Mouse (Mus musculus): ENCODE results near the gene Sfrp2.

Gene Sfrp2

DNA sequence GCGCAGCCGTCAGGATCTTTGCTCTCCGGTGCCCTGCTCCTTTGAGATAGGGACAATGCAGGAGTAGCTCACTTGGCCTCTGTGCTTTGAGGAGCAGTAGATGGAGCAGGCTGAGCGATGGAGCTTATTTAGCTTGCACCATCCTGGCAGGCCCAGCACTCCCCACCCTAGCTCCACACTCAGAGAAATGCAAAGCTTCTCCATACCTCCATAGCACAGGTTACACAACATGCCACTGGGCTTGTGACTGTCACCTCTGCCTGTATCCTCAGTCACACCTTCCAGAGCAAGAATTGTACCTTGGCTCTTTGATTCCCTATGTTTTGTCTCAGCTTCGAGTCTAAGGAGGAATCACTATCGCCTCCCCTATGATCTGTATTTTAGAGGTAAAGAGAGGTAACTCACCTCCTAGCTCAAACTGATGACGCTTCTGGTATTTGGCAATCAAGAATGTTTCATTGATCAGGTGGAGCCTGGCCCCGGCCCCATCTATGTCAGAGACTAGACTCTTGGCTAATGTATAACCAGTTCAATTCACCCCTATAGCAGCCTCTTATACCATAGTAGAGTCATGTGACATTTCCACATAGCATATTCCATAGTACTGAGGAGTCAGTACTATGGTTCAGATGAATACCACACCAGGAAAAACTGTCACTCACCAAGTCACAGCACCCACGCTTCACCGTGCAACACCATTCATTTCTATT, 5.2 kb downstream of the Sfrp2 start:
- no peak for DNase-seq (ENCODE audit: low read depth)

DNA sequence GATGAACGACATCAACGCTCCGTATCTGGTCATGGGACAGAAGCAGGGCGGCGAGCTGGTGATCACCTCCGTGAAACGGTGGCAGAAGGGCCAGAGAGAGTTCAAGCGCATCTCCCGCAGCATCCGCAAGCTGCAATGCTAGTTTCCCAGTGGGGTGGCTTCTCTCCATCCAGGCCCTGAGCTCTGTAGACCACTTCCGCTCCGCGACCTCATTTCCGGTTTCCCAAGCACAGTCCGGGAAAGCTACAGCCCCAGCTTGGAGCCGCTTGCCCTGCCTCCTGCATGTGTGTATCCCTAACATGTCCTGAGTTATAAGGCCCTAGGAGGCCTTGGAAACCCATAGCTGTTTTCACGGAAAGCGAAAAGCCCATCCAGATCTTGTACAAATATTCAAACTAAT, 7.2 kb downstream of the Sfrp2 start:
- no peak for DNase-seq (ENCODE audit: low read depth)

DNA sequence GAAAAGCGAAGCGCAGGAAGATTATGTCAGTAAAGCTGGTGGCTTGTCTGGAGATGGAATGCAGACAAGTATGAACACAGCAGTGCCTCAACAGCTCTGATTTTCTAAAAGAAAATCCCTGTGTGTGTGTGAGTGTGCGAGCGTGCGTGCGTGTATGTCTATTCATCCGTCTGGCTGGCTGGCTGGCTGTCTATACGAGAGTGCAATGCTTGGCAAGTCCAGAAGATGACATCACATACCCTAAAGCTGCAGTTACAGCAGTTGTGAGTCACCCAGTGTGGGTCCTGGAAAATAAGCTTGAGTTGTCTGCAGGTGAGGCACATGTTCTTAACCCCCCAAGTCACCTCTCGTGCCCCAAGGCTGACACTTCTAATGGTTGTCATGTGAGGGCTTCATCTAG, 9.3 kb downstream of the Sfrp2 start:
- no peak for DNase-seq (ENCODE audit: low read depth)

DNA sequence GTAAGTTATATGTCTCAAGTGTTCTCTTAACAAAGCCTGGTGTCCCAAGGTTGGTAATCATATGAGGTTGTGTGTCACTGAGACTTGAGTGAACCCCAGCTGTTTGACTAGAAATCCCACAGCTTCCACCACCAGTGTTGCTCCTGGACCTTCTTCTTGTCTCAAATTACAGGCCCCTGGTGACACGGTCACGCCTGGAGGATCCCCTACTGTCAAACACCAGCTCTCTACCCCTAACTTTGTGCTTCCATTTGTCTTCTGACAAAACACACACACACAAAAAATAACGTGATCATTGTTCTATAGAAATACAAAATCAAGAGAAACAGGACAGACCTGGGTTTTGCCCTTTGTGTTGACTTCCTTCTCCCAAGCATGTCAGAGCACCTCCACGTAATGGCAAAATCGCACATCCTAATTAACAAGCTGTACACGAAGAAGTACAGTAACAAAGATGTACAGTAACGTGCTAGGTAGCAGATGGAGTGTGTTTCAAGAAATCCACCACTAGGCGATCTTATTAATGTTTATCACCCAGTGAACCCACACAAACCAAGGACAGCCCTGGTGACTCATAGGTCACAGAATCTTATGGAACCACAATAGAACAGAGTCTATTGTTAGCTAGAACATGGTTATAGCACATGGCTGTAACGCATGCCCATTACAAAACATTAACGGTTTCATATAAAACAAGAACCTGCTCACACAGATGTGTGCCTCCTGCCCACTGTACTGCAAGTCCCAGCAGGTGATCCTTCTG, 15.5 kb downstream of the Sfrp2 start:
- DNase-seq (ENCODE audit: low read depth) = no peak

DNA sequence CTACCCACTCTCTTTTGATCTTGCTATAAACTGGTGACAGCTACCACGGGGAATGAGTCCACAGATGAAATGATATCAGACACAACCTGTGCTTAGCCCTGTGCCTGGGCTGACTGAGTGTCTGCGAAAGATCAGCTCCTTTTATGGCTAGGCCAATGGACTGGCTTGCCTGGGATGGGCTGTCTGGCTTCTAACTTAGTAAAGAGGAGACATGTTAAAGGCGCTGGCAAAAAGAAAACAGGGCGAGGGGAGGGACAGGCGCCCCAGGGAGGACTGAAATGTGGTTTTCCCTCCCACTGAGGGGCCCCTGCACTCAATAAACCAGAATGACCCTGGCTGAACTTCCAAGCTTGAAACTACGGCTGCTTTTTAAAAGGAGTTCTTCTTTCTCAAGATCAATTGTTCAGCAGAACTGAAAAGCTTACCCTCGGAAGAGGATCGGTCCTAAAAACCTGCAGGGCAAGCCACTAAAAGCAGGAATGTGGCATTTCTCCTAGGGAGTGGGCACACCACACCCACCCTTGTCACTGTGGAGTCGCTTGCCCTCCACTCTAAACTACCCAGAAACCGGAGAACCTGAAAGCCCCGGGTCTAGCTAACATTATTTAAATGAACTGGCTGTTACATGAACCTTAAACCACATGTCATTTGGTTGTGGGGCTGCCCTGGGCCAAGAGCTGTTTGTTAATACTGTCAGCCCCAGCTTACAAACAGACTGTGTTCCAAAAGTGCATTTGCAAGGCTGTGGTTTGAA, 17.8 kb downstream of the Sfrp2 start:
- no peak for DNase-seq (ENCODE audit: low read depth)

DNA sequence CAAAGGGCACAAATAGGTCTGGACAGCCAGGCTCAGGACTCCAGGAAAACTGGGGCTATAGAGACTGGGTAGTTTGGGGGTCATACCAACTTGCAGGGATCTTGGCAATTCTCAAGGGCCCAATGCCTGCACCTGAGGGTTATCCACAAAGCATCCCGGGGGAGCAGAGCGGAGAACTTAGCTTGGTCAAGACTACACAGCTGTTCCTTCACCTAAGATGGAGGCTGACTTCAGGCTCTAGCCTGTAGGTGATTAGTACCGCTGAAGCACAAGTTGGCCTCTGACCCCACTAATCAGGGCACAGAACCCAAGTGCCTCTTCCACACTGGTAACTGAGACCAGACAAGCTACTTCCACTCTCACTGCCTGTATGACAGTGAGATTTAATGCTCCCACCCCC, 18.6 kb downstream of the Sfrp2 start:
- no peak for DNase-seq (ENCODE audit: low read depth)

DNA sequence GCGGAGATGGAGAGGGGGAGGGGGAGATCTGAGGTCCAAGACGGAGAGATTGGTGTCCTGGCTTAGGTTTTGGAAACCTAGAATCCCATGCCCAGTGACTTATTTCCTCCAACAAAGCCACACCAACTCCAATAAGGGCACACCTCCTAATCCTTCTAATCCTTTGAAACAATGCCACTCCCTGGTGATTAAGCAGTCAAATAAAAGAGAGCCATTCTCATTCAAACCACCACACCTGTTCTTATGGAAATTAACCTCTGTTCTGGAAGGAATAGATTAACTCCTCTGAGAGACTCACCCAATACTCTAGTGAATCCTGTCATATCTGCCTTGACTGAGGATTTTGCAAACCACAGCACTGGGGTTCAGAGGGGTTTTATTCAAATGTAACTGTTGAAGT, 21.0 kb downstream of the Sfrp2 start:
- no peak for DNase-seq (ENCODE audit: low read depth)

DNA sequence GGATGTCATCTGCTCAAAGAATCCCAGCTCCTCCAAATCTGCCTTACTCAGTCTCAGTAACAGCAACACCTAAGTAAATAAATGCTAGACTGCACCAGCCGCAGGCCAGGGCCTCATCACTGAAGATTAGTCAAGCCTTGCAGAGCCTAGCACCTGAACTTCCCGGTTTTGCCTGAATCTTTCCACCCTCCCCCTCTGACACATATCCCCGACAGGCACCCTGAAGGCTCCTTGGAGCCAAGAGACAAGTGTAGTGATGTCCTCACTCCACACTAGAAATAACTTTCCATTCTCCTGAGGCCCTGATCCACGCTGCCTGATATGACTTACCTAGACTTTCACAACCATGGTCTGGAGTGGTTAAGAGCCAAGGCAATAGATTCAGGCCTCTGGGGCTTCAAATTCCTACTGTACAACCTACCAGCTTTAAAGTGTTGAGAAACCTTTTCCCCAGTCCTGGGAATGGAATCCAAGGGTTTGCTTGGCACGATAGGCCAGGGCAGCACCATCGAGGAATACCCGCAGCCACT, 21.7 kb downstream of the Sfrp2 start:
- no peak for DNase-seq (ENCODE audit: low read depth)

DNA sequence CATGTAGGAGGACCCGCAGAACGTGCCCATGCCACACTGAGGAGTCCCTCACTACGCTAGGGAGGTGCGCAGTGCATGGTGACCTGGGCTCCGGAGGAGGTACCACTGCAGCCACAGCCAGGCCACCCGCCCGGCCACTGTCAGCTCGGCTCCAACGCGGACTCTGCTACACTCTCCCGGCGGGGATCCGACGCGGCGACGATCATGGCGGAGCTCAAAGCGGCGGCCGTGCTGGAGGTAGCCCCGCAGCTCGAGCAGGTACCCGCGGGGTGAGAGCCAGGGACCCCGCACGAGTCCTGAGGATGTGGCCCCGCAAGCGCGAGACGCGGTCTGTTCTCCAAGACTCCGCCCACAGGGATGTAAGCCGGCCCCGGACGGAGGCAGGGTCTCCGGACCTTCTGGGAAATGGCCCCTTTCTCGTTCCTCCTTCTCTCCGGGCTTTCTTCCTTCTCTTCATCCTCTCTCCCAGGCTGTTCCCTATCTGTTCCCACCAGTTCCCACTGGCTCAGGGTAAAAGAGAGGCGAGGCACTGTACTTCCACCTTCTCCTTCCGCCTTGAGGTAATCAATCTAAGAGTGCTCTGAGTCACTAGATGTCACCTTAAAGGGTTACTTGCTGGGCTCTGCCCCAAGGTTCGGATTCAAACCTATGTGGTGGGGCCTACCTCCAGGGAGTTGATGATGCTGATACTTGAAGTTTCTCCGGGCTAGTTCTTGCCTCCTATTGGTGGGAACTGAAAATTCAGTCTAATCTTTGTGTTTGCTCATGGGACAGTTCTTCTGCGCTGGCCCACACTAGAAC, 23.7 kb downstream of the Sfrp2 start:
- DNase-seq (ENCODE audit: low read depth) = peak; percentile 76

DNA sequence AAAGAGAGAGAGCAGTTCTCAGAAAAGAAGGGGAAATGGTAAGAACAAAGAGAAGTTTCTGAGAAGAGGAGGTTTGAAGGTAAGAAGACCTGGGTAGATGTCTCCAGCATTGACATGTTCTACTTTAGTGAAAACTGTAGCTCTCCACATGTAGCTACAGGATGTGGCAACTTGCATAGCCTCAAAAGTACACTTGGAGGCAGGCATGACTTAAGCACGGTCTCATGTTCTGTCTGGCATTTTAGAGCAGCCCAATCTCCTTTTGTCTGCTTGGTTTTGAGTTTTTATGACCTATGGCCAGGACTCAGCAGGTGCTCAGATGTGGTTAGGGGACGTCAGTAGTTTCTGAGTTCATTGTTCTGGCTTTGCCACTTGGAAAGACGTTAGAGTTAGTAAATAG, 25.3 kb downstream of the Sfrp2 start:
- DNase-seq (ENCODE audit: low read depth) = peak; percentile 82

DNA sequence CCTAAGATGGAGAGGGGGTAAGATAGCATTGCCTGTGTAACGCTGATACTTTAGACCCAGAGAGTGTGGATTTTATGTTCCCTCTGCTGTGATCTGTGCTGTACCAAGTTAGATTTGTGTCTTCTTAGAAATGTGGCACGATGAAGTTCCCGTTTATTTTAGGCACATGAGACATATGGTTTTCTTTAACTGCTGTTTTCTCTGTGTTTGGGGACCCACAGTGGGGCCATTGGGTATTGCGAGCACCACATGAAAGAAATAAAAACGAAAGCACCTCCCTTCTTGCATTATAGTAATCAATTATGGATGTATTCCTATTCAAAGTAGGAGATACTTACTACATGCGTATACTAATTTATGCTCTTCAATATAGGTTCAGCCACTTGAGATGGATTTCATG, 31.0 kb downstream of the Sfrp2 start:
- peak; percentile 49 for DNase-seq (ENCODE audit: low read depth)

DNA sequence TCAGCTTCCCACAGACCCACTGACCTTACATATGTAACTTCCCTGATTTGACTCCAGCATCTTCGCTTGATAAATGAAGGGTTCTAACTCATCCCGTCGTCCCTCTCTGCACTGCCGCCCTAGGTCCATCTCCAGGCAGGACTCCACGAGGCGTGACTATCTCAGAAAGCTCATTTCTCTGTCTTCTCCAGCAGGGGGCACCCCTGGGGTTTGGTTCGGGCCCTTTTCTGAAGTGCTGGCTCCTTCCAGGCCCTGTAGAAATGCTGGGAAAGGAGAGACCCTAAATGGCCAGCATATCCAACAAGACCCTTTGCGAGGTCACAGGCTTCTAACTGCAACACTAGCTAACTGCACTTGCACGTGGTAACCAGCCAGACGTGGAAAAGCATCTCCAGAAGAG, 31.7 kb downstream of the Sfrp2 start:
- peak; percentile 78 for DNase-seq (ENCODE audit: low read depth)

DNA sequence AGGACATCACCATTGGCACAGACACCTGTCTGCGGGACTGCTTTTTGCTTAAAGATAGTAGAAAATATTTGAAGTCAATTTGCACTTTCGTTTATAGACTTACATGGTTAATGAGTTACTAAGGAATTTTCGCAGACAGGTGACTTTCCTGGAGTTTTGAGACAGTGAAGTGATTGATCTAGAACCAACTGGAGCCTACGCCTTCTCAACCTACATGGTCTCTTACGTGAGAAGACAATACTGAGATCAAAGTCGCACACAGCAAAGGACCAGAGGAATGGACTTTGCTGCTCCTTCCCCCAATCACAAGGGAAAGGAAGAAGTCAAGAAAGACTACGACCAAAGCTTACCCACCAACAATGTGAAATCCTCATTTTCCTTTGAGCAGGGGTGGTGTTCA, 33.4 kb downstream of the Sfrp2 start:
- no peak for DNase-seq (ENCODE audit: low read depth)

DNA sequence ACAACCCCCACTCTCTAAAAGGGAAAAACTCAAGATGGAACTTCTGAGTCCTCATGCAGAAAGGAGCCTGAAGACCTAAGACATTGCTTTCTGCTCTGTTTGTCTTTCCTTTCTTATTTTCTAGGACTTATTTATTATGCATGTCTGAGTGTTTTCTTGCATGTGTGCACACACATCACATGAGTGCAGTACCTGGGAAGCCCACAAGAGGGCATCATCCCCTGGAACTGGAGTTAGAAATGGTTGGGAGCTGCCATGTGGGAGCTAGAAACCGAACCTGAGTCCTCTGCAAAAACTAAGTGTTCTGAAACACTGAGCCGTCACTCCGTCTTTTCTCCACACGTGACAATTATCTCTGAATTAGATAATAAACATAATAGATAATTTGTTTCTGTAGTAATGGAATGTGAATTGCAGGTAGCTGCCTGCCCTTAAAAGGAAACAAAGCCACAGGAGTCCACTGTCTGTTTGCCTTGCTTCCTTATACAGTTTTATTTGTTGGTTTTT, 35.6 kb downstream of the Sfrp2 start:
- DNase-seq (ENCODE audit: low read depth) = peak; percentile 41

DNA sequence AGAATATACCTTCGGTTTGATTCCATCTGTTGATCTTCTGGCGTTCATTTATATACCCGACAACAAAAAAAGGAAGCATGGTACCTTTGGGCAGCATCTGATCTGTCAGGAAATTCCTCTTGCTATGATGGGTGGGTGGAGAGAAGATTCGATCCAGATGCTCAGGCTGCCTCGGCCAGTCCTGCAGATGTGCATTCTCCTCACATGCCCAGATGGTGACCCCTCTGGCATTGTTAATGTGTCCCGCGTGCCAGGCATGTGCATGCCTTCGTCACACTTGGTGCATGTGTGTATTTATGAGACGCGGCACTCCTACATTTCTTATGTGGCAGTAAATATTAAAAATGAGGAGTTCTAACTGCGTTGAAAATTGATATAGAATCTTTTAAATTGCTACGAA, 42.4 kb downstream of the Sfrp2 start:
- no peak for DNase-seq (ENCODE audit: low read depth)

DNA sequence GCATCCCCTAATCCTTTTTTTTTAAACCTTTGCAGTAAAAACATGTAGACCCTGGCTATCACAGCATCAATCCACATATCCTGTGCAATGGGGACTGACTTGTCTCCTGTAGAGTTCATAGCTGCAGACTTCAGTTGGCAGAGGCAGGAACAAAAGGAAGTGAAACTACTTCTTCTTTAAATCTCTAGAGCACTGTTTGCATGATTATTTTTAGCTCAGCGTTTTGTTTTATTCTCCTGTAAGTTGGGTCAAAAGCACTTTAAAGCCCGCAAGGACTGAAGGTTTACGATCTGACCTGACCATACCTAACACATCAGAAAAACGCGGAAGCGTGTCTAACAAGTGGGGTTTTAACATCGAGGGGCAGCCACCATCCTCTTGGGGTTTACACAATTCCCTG, 45.9 kb downstream of the Sfrp2 start:
- peak; percentile 27 for DNase-seq (ENCODE audit: low read depth)

DNA sequence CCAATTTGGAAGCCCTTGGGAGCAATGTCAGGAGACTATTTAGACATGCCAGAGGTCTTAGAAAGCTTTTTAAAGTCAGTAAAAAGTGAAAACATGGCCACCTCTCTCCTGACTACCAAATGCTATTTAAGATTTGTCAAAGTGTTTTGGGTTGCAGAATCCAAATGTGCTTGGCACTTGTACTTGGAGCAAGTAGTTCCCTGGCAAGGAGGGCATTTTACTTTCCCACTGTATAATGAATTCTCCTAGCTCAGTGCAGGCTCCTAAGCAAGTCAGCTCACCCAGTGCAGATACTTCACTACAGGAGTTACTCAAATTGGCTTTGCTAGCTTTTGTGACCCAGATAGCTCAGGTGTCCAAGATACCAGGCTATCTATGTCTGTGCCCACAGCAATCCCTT, 46.7 kb downstream of the Sfrp2 start:
- DNase-seq (ENCODE audit: low read depth) = no peak

DNA sequence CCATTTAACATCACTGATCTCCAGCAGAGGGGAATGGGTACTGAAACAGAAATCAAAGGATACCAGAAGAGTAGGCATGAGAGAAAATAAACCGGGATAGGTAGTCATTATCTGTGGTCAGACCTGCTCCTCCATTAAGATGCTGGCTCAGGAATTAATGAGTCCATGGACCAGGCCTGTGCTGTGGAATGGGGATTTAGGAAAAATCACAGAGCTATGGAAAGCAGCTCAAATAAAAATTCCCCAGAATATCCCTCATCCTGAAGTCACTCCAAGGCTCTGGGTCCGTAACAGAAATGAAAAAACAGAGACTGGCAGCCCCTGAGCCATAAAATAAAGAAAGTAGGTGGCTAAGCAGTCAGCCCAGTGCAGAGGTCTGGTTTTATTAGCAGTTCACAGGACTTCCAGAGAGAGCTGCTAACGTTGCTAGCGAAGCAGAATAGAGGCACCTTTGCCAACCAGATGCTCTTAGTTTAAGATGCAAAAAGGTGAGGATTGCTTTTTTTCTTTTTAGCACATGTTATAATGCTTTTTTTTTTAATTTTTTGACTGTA, 50.3 kb downstream of the Sfrp2 start:
- no peak for DNase-seq (ENCODE audit: low read depth)

DNA sequence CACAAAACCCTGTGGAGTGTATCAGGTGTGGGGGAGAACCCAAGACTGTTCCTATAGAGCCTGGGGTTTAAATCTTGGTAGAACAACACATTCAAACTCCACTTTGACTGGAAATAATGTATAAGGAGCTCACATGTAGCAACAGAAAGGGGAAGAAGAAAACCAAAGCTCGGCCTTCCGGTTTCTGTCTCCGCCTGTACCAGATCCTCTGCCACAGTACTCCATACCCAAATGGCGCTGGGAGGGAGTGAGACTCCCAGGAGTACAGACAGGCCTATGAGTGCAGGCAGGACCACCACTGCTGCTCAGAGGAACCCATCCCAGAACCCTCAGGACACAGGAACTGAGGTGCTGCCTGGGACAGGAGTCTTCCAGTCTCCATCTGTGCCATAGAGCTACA, 57.7 kb downstream of the Sfrp2 start:
- DNase-seq (ENCODE audit: low read depth) = no peak
